Comparison of ENCODE assay signal across 8 mouse cellular contexts in genomic region chr3:90292345-90293275, GRCm38 (mm10). TPM values are rescaled to one million over a fixed set of nuclear protein-coding genes. Genes with fewer than 3 reads are reported as not detected.
DNase-seq lines count a peak whose midpoint lies in the region; ATAC-seq and TF ChIP-seq lines count a peak whose summit lies in the region.

TSS of gene Gatad2b (plus strand) at chr3:90293178.

- POLR2A ChIA-PET in Patski (lab: Charles Lee) = interaction anchor here (0.6 to 1.3 kb wide), 9 partner anchors 9 to 142 kb away, joined by 3 to 5 read pairs (median 4); partner anchors contain the start of gene Dennd4b

- 1% methylated on average over 34 of the region's 47 CpGs for WGBS in hindbrain, embryonic 13.5 days

- ATAC-seq in Patski = peak; percentile 96
- ATAC-seq in hindbrain, embryonic 13.5 days (ENCODE audit: low FRiP score) = peak; percentile 99

- H3K9me3 ChIP-seq in hindbrain, embryonic 13.5 days = no peaks in the 10 kb centered on the region

- H3K4me1 ChIP-seq in hindbrain, embryonic 13.5 days (replicated peaks) = peaks cover 37% of the 10 kb centered on the region

- H3K27ac ChIP-seq in hindbrain, embryonic 13.5 days = peak within 1 kb of the TSS; percentile 98

- no peaks in the 10 kb centered on the region for H3K27me3 ChIP-seq in Patski
- H3K27me3 ChIP-seq in hindbrain, embryonic 13.5 days = no peaks in the 10 kb centered on the region

- in situ Hi-C loops in Patski (cut with MboI; ENCODE audit: low pct_unique_long_range_greater_than_20kb) = no loop called here

- no peak for TF ChIP-seq CTCF in Patski (IDR thresholded peaks at IDR 0.05)

- peak within 1 kb of the TSS; percentile 76 for H3K4me3 ChIP-seq in hindbrain, embryonic 13.5 days

- peak; percentile 100 for DNase-seq in Patski (ENCODE audit: low read depth, low spot score)
- peak; percentile 99 for DNase-seq in cerebellum, postnatal 14 days
- DNase-seq in frontal cortex, postnatal 14 days (ENCODE audit: low spot score in 2 of 2) = peak; percentile 98 to 99
- DNase-seq in layer of hippocampus, postnatal 25 days (ENCODE audit: extremely low spot score in 1 of 2, low spot score in 1 of 2) = peak; percentile 95
- DNase-seq in lung, postnatal 25 days (ENCODE audit: low spot score) = peak; percentile 100
- DNase-seq in retina, embryonic 14.5 days (ENCODE audit: low spot score) = peak; percentile 100
- DNase-seq in thymus, postnatal 4 days = peak; percentile 94

- H3K4me2 ChIP-seq in hindbrain, embryonic 13.5 days = peak within 1 kb of the TSS; percentile 93

- no peaks in the 10 kb centered on the region for H3K36me3 ChIP-seq in hindbrain, embryonic 13.5 days

- H3K9ac ChIP-seq in hindbrain, embryonic 13.5 days = peak within 1 kb of the TSS; percentile 92

- CTCF ChIA-PET in Patski (lab: Charles Lee) = interaction anchor here (0.9 to 1.9 kb wide), 5 partner anchors 9 to 131 kb away, joined by 3 to 10 read pairs (median 4); no protein-coding TSS in a partner anchor

RNA-seq across cellular contexts. Expression of gene Gatad2b, which starts in this region (rescaled TPM):
- 40.8 TPM for polyA plus RNA-seq in Patski (2021)
- polyA plus RNA-seq in hindbrain, embryonic 13.5 days (2015; fragmentation: Nextera tagmentation; extraction: Ambion mirVana) = 16.0 and 17.0 TPM in 2 replicates
- total RNA-seq in layer of hippocampus, postnatal 25 days (2021) = 100 to 1,000 TPM in 1 of 2 experiments, 10 to 100 TPM in 1; 90.0 to 112 TPM

Comparison
In these comparisons a context has a peak if more than half of its experiments do, and no peak if none do; other contexts are left out.
1. Peak in every context shown above with its lines: DNase-seq, ATAC-seq, H3K4me3 ChIP-seq and H3K27ac ChIP-seq.